Mouse (Mus musculus): ENCODE data around the gene Dner.

DNA sequence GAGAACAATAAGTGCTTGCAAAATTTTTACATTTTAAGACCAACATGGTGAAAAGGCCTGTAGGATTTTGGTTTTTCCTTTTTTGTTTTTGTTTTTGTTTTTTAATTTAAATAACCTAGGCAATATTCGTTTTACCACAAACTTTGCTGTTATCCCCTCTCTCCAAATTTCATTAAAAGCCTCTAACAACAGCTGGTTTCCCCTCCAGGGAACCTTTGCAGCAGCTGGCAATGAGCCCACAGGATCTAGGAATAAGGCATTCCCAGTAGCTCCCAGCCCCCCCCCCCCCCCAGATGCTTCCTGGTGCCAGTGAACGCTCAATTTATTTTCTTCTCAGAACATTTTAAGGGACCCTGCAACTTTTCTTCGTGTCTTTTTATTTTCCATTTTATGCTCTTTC, 370.7 kb downstream of the Dner start:
- TF ChIP-seq CTCF (IDR thresholded peaks at IDR 0.05; ENCODE audit: low read depth, low read length) (no peak), POLR2A (IDR thresholded peaks at IDR 0.05; ENCODE audit: borderline replicate concordance, low read depth, low read length) (no peak)

Data from bone marrow macrophage, adult 2 months (primary cell).